Mouse (Mus musculus) ES-Bruce4 (cell line): ENCODE measurements at regions not wholly inside any gene's neighbourhood (a gene's known extent, or its start where the extent isn't known, plus 50 kb on each side); places are given as distances from the start of the nearest gene placed in this dataset.

Experiments used
- H3K27ac ChIP-seq: 2 replicates; pipeline ENCODE4 v1.5.1; 2012; ENCODE audit warnings: low read length, inconsistent platforms; ENCODE audit not compliant: insufficient read depth
- H3K27me3 ChIP-seq: 2 replicates; pipeline ENCODE4 v1.6.1; 2012; ENCODE audit warnings: mild to moderate bottlenecking, low read length, inconsistent platforms; ENCODE audit not compliant: control insufficient read depth, poor library complexity, insufficient read depth, severe bottlenecking
- H3K36me3 ChIP-seq: 2 replicates; pipeline ENCODE4 v1.6.1; 2012; ENCODE audit warnings: inconsistent platforms, mild to moderate bottlenecking, low read length, moderate library complexity; ENCODE audit not compliant: control insufficient read depth, poor library complexity, insufficient read depth, severe bottlenecking
- H3K4me1 ChIP-seq: one replicate; pipeline ENCODE4 v1.8.1; 2011; ENCODE audit warnings: low read length; ENCODE audit not compliant: control insufficient read depth, insufficient read depth
- H3K4me3 ChIP-seq: 2 replicates; pipeline ENCODE4 v1.5.1; 2011; ENCODE audit warnings: low read depth, mild to moderate bottlenecking, low read length
- H3K9ac ChIP-seq: 2 replicates; pipeline ENCODE4 v1.6.1; 2012; ENCODE audit warnings: low read depth, mild to moderate bottlenecking, inconsistent platforms; ENCODE audit not compliant: poor library complexity, severe bottlenecking
- H3K9me3 ChIP-seq: replicated peaks from 2 replicates; pipeline ENCODE4 v1.6.1; 2012; ENCODE audit warnings: mild to moderate bottlenecking, low read length, inconsistent platforms; ENCODE audit not compliant: control insufficient read depth, poor library complexity, insufficient read depth, severe bottlenecking
- CTCF ChIP-seq: IDR thresholded peaks from one replicate; pipeline ENCODE4 v1.8.1; 2011; ENCODE audit warnings: low read depth, low read length
- EP300 ChIP-seq: IDR thresholded peaks from 2 replicates; pipeline ENCODE4 v1.6.1; 2011; ENCODE audit warnings: low read depth, low read length; ENCODE audit not compliant: insufficient read depth
- POLR2A ChIP-seq: IDR thresholded peaks from one replicate; pipeline ENCODE4 v1.8.1; 2011; ENCODE audit warnings: low read length; ENCODE audit not compliant: insufficient read depth

GRCm38 (mm10) chr11:24307601-24308252, 229.9 kb downstream of the Bcl11a start:
- H3K9ac ChIP-seq = no peak overlapping the region
- H3K9me3 ChIP-seq = no peaks in the 10 kb centered on the region
- peaks cover 4% of the 10 kb centered on the region for H3K4me1 ChIP-seq
- H3K4me3 ChIP-seq = no peak overlapping the region
- TF ChIP-seq POLR2A = no peak
- TF ChIP-seq CTCF = no peak
- no peak for TF ChIP-seq EP300
- H3K27me3 ChIP-seq = no peaks in the 10 kb centered on the region
- no peak overlapping the region for H3K27ac ChIP-seq
- H3K36me3 ChIP-seq = no peaks in the 10 kb centered on the region

- TF ChIP-seq EP300 = 0 out of 2 replicates have a peak, but pooled peaks have one; percentile 30
- no peak for TF ChIP-seq POLR2A
- Histone ChIP-seq H3K4me1 (peaks cover 4% of the 10 kb centered on the region), H3K27me3 (no peaks in the 10 kb centered on the region), H3K27ac (no peak overlapping the region), H3K9ac (no peak overlapping the region), H3K4me3 (no peak overlapping the region), H3K9me3 (no peaks in the 10 kb centered on the region), H3K36me3 (no peaks in the 10 kb centered on the region)
These were observed 230.4 kb downstream of the Bcl11a start for GRCm38 (mm10) chr11:24308253-24308633.

GRCm38 (mm10) chr11:24314046-24314445, 236.2 kb downstream of the Bcl11a start:
- Histone ChIP-seq H3K27ac (no peak overlapping the region), H3K4me1 (no peaks in the 10 kb centered on the region), H3K36me3 (no peaks in the 10 kb centered on the region), H3K27me3 (no peaks in the 10 kb centered on the region), H3K4me3 (no peak overlapping the region), H3K9ac (no peak overlapping the region), H3K9me3 (no peaks in the 10 kb centered on the region)
- no peak for TF ChIP-seq EP300
- no peak for TF ChIP-seq CTCF
- TF ChIP-seq POLR2A = no peak

GRCm38 (mm10) chr11:24315582-24315981, 237.7 kb downstream of the Bcl11a start:
- Histone ChIP-seq H3K27me3 (no peaks in the 10 kb centered on the region), H3K27ac (no peak overlapping the region), H3K4me3 (no peak overlapping the region), H3K4me1 (no peaks in the 10 kb centered on the region), H3K36me3 (no peaks in the 10 kb centered on the region), H3K9ac (no peak overlapping the region), H3K9me3 (no peaks in the 10 kb centered on the region)
- TF ChIP-seq CTCF (no peak), EP300 (no peak), POLR2A (no peak)

GRCm38 (mm10) chr11:24316198-24316597, 238.3 kb downstream of the Bcl11a start:
- Histone ChIP-seq H3K4me1 (no peaks in the 10 kb centered on the region), H3K4me3 (no peak overlapping the region), H3K27ac (no peak overlapping the region), H3K36me3 (no peaks in the 10 kb centered on the region), H3K9ac (no peak overlapping the region), H3K9me3 (no peaks in the 10 kb centered on the region), H3K27me3 (no peaks in the 10 kb centered on the region)
- TF ChIP-seq POLR2A (no peak), CTCF (no peak), EP300 (no peak)

- Histone ChIP-seq H3K9me3 (no peaks in the 10 kb centered on the region), H3K36me3 (no peaks in the 10 kb centered on the region), H3K27ac (no peak overlapping the region), H3K4me1 (no peaks in the 10 kb centered on the region), H3K9ac (no peak overlapping the region), H3K27me3 (no peaks in the 10 kb centered on the region), H3K4me3 (no peak overlapping the region)
- TF ChIP-seq EP300 = no peak
- TF ChIP-seq POLR2A = no peak
- TF ChIP-seq CTCF = no peak
These were observed 240.3 kb downstream of the Bcl11a start for GRCm38 (mm10) chr11:24317989-24318735.
